Mouse (Mus musculus): ENCODE measurements around the gene Nme4. TPM values are rescaled to one million over a fixed set of nuclear protein-coding genes. Genes with fewer than 3 reads are reported as not detected.

Gene Nme4
- polyA plus RNA-seq (2015; fragmentation: Nextera tagmentation; extraction: Ambion mirVana): 28.8 and 36.8 TPM in 2 replicates

DNA sequence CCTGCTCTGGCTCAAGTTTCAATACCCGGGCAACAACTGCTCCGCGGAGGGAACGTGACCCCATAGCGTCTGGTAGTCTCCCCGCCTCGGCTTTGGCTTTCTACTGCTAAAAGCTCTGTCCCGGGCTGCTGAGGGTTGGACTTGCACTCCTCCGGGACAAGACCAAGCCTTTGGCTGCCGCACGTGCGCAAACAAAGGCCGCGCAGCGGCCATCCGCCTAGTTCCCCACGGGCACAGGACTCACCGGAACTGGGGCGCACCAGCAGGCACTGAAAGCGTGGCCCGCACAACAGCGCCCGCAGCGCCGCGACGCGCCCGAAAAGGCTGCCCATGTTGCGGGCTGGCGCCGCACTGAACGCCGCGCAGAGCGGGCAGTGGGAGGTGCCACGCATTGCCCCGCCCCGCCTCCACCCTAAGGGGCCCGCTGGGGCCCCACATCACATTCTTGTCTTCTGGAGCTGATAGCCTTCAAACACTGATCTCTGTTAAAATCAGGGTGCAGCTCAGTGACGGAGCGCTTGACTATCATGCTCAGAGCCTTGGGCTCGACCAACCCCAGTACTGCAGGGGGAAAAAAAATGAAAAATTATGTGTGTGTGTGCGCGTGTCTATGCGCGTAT, at the start of gene Nme4:
TSS of gene Nme4 (minus strand) at position 482 of the 620 bp plus-strand sequence.

DNA sequence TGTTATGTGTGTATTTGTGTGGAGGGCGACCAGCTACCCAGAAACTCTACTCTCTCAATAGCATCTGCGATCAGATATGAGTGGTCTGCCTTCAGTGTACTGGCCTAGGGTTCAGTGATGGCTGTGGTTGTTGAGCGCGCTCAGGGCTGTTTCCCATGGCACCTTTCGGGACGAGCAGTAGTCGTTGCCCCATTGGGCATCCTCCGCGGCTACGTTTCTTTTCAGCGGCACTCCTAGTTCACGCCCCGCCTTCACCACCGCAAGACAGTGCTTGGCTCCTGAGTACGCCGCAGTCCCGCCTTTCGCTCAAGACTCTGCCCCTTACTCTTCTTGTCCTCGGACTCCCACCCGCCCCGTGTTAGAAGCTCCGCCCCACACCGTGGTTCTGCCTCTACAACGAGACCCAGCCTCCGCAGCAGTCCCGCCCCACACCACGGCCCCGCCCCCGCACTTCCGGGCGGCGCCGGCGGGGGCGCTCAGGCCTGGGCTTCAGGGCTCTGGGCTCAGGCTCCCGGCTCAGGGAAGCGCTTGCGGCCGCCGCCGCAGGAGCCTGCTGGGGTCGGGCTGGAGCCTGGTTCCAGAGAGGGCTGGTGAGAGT, 42.9 kb upstream of the Nme4 start, which contains the start of gene Axin1:
TSS of gene Axin1 (plus strand) at position 450 of the 598 bp plus-strand sequence.

DNA sequence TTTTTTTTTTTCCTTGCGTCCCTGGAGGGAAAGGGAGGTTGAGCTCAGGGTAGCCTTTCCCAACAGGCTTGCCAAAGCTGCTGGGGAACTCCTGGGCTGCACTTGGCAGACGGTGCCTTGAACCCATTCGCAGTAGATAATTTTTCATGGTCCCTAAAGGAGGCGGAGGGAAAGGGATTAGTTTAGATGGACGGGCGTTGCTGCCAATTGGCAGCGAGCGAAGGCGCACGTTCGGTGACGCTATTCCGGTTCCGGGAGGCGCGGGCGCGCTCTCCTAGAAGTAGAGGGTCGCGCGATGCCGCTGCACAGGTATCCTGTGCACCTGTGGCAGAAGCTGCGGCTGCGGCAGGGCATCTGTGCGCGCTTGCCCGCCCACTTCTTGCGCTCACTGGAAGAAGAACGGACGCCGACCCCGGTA, 27.9 kb upstream of the Nme4 start, which contains the start of gene Mrpl28:
TSS of gene Mrpl28 (plus strand) at position 234 of the 418 bp plus-strand sequence.

DNA sequence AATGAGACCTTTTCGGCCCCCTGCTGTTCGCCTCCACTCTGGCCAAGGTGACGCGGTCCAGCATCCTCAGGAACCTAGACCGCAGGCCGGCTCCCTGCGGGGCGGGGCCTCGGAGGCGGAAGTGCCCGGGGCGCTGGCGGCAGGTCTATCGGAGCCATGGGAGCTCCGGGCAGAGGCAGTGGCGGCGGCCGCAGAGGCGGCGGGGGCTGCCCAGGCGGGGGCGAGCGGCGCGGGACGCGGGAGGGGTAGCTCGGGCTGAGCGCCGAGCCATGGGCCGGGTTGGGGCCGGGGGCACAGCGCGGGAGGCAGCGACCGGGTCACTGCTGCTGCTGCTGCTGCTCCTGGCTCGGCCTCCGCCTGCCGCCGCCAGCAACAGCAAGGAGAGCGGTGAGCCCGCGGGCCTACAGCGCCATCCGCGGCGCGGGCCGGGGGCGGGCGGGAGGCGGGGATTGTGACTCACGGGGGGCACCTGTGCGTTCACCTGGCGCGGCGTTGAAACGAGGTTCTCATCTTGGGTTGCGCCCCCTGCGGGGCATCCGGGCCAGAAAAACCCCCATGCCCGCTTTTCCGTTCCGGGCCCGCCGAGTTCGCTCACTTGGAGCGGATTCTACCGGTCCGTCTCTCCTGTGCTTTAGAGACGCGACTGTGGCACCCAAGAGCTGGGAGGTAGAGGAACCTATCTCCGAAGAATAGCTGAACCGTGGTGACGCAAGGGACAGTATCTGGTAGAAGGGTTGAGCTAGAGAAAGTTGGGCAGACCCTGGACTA, 18.0 kb upstream of the Nme4 start, which contains the start of gene Tmem8:
TSS of gene Tmem8 (plus strand) at position 119 of the 768 bp plus-strand sequence.

DNA sequence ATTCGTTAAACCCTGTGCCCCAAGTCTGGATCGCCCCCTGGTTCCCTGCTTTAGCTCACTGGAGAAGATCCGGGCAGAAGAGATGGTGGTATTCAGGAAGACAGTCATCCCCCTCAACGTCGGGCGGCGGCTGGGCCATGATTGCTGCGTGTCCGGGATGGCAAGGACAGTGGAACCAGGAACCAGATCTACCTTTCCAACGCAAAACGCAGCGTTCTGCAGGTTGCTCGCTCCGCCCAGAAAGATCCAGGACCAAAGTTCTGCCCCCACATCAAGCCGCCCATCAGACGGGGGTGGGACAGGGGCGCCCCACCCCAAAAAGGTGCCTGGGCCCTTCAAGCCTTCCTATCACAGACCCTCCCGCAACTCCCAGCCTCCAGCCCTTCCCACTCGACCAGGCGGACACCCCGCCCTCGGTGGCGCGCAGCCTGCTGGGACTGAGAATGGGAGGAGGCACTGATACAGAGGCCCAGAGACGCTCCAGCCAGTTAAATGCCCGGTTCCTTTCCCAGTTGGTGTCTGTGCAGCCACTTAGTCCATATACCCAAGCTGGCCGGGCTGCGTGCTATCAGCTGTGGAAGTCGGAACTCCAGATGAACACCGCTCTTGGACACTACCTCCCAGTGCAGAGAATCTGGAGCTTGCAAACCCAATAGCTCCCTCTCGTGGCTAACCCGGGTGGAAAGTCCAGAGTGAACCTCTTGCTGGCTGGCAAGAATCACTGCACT, 5.3 kb downstream of the Nme4 start, which contains the start of gene Decr2:
TSS of gene Decr2 (minus strand) at position 433 of the 728 bp plus-strand sequence.

DNA sequence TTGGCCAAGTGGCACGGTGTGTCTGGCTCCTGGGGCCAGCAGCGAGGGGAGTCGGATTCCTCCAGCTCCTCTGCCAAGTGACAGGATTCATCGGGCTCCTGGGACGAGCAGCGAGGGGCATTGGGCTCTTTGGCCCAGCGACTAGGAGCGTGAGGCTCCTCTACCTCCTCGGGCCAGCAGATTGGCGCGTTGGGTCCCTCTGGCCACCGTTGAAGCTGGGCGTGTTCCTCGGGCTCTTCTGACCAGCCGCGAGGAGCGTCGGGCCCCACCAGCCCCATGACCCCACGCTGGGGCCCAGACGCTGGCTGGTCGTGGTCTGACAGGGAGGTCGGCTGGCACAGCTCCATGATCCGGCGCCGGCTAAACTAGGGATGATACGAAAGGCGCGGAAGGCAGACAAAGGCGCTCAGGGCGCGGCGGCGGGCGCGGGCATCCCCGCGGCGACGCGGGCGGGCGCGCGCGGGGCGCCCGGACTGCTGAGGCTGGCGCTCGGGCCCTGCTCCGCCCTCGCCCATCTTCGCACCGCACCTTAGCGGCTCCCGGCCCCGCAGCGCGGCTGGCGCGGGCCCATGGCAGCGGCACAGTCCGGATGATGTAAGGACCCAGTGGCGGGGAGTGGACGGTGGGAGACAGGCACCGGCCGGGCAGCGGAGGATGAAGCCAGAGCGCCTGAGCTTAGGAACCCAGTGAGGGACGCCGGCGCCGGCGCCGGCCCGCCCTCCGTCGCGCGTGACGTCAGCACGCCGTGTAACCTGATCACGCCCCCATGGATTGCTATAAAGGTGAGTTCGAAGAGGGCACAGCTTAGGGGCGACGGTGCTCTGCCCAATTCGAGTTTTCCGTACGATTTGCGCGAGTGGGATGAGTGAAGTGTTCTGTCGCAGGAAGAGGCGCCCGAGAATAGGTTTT, 26.3 kb downstream of the Nme4 start, which contains the start of gene Rab11fip3:
TSS of gene Rab11fip3 (minus strand) at position 725 of the 909 bp plus-strand sequence.

Other genes starting within 250 kb of the Nme4 start
- 3.5 and 5.5 TPM in 2 replicates for gene Wdr90, start 234.1 kb downstream of the Nme4 start, polyA plus RNA-seq (2015; fragmentation: Nextera tagmentation; extraction: Ambion mirVana)
- 120 and 122 TPM in 2 replicates for gene Mcrip2, start 226.8 kb downstream of the Nme4 start, polyA plus RNA-seq (2015; fragmentation: Nextera tagmentation; extraction: Ambion mirVana)
- gene Mettl26, start 220.5 kb downstream of the Nme4 start, polyA plus RNA-seq (2015; fragmentation: Nextera tagmentation; extraction: Ambion mirVana): 35.5 and 37.9 TPM in 2 replicates
- gene Wfikkn1, start 214.7 kb downstream of the Nme4 start, polyA plus RNA-seq (2015; fragmentation: Nextera tagmentation; extraction: Ambion mirVana): 0.15 and 0.19 TPM in 2 replicates
- 9.7 and 10.2 TPM in 2 replicates for gene Rab40c, start 175.9 kb downstream of the Nme4 start, polyA plus RNA-seq (2015; fragmentation: Nextera tagmentation; extraction: Ambion mirVana)
- gene Pigq, start 150.7 kb downstream of the Nme4 start, polyA plus RNA-seq (2015; fragmentation: Nextera tagmentation; extraction: Ambion mirVana): 27.6 and 28.6 TPM in 2 replicates
- gene Nhlrc4, start 150.6 kb downstream of the Nme4 start, polyA plus RNA-seq (2015; fragmentation: Nextera tagmentation; extraction: Ambion mirVana): not detected in 2 replicates
- gene A930017K11Rik, start 143.0 kb downstream of the Nme4 start, polyA plus RNA-seq (2015; fragmentation: Nextera tagmentation; extraction: Ambion mirVana): 0.14 TPM in 1 of 2 replicates, not detected in the other
- 6.7 and 8.4 TPM in 2 replicates for gene Capn15, start 109.8 kb downstream of the Nme4 start, polyA plus RNA-seq (2015; fragmentation: Nextera tagmentation; extraction: Ambion mirVana)
- gene Rab11fip3, start 26.0 kb downstream of the Nme4 start, polyA plus RNA-seq (2015; fragmentation: Nextera tagmentation; extraction: Ambion mirVana): 9.0 and 10.9 TPM in 2 replicates
- gene Decr2, start 5.3 kb downstream of the Nme4 start, polyA plus RNA-seq (2015; fragmentation: Nextera tagmentation; extraction: Ambion mirVana): 18.5 and 22.5 TPM in 2 replicates
- 1.8 and 2.0 TPM in 2 replicates for gene Tmem8, start 17.7 kb upstream of the Nme4 start, polyA plus RNA-seq (2015; fragmentation: Nextera tagmentation; extraction: Ambion mirVana)
- 122 and 126 TPM in 2 replicates for gene Mrpl28, start 27.9 kb upstream of the Nme4 start, polyA plus RNA-seq (2015; fragmentation: Nextera tagmentation; extraction: Ambion mirVana)
- gene Axin1, start 43.1 kb upstream of the Nme4 start, polyA plus RNA-seq (2015; fragmentation: Nextera tagmentation; extraction: Ambion mirVana): 6.8 and 6.9 TPM in 2 replicates
- gene Pdia2, start 103.5 kb upstream of the Nme4 start, polyA plus RNA-seq (2015; fragmentation: Nextera tagmentation; extraction: Ambion mirVana): not detected in 2 replicates
- gene Rgs11, start 107.3 kb upstream of the Nme4 start, polyA plus RNA-seq (2015; fragmentation: Nextera tagmentation; extraction: Ambion mirVana): 0.45 and 0.77 TPM in 2 replicates
- gene Arhgdig, start 112.2 kb upstream of the Nme4 start, polyA plus RNA-seq (2015; fragmentation: Nextera tagmentation; extraction: Ambion mirVana): 6.3 and 7.5 TPM in 2 replicates
- 37.9 and 47.9 TPM in 2 replicates for gene Fam234a, start 148.6 kb upstream of the Nme4 start, polyA plus RNA-seq (2015; fragmentation: Nextera tagmentation; extraction: Ambion mirVana)
- 34.2 and 37.7 TPM in 2 replicates for gene Luc7l, start 157.3 kb upstream of the Nme4 start, polyA plus RNA-seq (2015; fragmentation: Nextera tagmentation; extraction: Ambion mirVana)